Mouse (Mus musculus): Measurements from ENCODE around the gene Vmn2r83. TPM values are rescaled to one million over a fixed set of nuclear protein-coding genes. Genes with fewer than 3 reads are reported as not detected.

Vmn2r83 gene
- not detected in 2 replicates for polyA plus RNA-seq (2012; rRNA removed; ENCODE audit: low replicate concordance)

DNA sequence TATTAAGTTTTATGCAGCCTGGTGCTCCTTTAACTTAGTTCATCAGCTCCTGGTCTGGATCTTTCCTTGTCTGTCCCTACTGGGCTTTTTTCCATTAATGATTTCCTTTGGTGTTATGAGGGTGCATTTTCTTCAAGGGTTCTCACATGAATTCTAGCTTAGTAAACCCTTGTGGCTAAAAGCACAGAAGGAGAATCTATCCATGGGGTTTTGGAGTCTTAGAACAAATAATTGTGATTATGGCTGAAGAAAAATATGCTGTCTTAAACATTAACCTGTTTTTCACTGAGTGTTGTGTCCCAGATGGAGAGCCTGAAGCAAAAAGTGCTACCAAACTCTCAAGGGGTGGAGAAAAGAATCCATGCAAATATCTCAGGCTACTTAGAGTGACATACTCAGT is at the start of gene Vmn2r83:
Vmn2r83 (plus strand) TSS at position 301 of the 400 bp plus-strand sequence.

GRCm38 (mm10) chr10:79533126-79533911 is 64.8 kb downstream of the Vmn2r83 start, which contains the start of gene Plpp2:
Gene Plpp2 (minus strand): TSS chr10:79533796.

Other genes with a start within 250 kb of the Vmn2r83 start
- not detected in 2 replicates for gene Vmn2r81, start 221.0 kb upstream of the Vmn2r83 start, polyA plus RNA-seq (2012; rRNA removed; ENCODE audit: low replicate concordance)
- gene Vmn2r82, start 112.2 kb upstream of the Vmn2r83 start, polyA plus RNA-seq (2012; rRNA removed; ENCODE audit: low replicate concordance), result not detected in 2 replicates
- 227 and 464 TPM in 2 replicates for gene Plpp2, start 65.1 kb downstream of the Vmn2r83 start, polyA plus RNA-seq (2012; rRNA removed; ENCODE audit: low replicate concordance)
- gene Mier2, start 86.5 kb downstream of the Vmn2r83 start, polyA plus RNA-seq (2012; rRNA removed; ENCODE audit: low replicate concordance), result 87.0 and 107 TPM in 2 replicates
- gene Theg, start 118.6 kb downstream of the Vmn2r83 start, polyA plus RNA-seq (2012; rRNA removed; ENCODE audit: low replicate concordance), result not detected in 2 replicates
- gene C2cd4c, start 145.3 kb downstream of the Vmn2r83 start, polyA plus RNA-seq (2012; rRNA removed; ENCODE audit: low replicate concordance), result 0.84 and 1.1 TPM in 2 replicates
- gene Shc2, start 169.2 kb downstream of the Vmn2r83 start, polyA plus RNA-seq (2012; rRNA removed; ENCODE audit: low replicate concordance), result 1.3 and 2.5 TPM in 2 replicates
- not detected in 2 replicates for gene Odf3l2, start 177.0 kb downstream of the Vmn2r83 start, polyA plus RNA-seq (2012; rRNA removed; ENCODE audit: low replicate concordance)
- 6.5 and 9.9 TPM in 2 replicates for gene Madcam1, start 195.8 kb downstream of the Vmn2r83 start, polyA plus RNA-seq (2012; rRNA removed; ENCODE audit: low replicate concordance)
- 80.2 and 108 TPM in 2 replicates for gene Tpgs1, start 200.6 kb downstream of the Vmn2r83 start, polyA plus RNA-seq (2012; rRNA removed; ENCODE audit: low replicate concordance)
- 199 and 293 TPM in 2 replicates for gene Cdc34, start 213.5 kb downstream of the Vmn2r83 start, polyA plus RNA-seq (2012; rRNA removed; ENCODE audit: low replicate concordance)
- 0.37 TPM in 1 of 2 replicates, not detected in the other for gene Gzmm, start 220.3 kb downstream of the Vmn2r83 start, polyA plus RNA-seq (2012; rRNA removed; ENCODE audit: low replicate concordance)
- 528 and 1,060 TPM in 2 replicates for gene Bsg, start 235.8 kb downstream of the Vmn2r83 start, polyA plus RNA-seq (2012; rRNA removed; ENCODE audit: low replicate concordance)
- 8.5 and 24.2 TPM in 2 replicates for gene Hcn2, start 247.9 kb downstream of the Vmn2r83 start, polyA plus RNA-seq (2012; rRNA removed; ENCODE audit: low replicate concordance)

Measured in duodenum, adult 2 months (tissue).